Mouse (Mus musculus) lung, postnatal 10 days (tissue): Measurements from ENCODE around the gene Fgf12.
A peak's percentile ranks its signal among the peaks of the same experiment; 100 is the strongest.

Source experiments
- DNase-seq: peaks from one replicate; pipeline ENCODE4 v3.0.0; 2021

Gene Fgf12

DNA sequence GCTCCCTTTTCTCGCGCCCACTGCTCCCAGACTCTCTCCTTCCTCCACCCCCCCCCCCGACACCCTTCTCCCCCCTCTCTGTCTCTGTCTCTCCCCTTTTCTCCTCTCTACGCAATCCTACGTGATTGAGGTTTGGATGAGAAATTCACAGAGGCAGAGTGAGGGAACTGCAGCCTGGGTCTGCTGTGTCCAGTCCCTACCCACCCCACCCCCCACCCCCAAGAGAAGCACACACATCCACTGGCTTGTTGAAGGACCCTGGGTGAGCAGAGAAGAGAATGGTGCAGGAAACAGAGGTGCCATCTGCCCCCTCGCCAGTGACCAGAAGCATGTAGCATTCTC lies 305.8 kb downstream of the Fgf12 start:
- peak; percentile 11 for DNase-seq

DNA sequence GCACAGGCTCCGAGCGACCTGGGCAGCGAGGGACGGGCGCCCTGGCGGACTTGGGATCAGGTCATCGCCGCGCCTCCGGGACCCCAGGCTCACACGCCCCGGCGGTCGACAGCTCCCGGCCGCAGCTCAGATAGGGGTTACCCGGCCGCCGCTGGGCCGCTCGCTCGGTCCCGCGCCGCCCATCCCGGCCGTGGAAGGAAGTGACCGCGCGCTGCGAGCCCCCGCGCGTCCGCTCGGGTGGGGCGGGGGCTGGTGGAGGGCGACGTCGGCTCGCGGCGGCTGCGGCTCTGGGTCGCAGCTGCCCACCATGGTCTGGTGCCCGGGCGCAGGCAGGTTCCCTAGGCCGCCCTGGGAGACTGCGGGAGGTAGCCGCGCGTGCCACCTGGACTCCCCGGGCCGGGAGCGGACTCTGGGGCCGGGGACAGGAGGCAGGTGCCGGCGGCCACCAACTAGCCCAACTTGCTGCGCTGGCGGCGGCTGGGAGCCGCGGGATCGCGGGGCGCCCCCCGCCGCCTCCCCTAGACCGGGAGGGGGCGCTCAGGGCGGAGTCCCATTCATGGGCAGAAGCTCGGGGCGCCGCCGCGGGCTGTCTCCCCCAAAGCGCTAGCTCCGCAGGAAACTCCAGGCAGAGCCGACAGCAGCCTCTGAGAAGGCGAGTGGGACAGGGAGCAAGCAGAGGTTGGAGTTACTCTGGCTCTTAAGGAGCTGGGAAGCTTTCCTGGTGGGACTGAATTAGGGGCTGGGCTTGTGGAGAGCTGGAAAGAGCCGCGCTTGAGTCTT lies 306.3 kb downstream of the Fgf12 start:
- peak; percentile 18 for DNase-seq

DNA sequence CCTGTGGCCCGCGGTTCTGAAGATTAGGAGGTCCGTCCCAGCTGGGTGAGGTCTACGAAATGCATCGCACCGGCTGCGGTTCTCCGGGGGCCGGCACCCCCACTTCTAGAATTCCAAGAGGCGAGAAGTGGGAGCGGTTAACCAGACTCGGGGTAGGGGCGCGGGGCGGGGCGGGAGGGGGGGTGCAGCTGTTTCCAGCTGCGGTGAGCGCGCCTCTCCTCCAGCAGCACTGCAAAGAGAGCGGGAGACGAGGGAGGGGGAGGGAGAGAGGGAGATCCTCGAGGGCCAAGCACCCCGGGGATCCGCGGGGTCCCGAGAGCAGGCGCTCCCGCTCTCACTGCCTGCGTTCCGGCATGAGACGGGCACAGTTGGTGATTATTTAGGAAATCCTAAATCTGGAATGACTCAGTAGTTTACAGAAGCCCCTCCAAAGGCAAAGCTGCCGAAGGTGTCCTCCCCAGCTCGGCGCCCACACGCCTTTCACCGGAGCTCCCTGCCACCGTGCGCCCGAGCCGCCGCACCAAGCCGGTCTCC lies 307.0 kb downstream of the Fgf12 start:
- peak; percentile 16 for DNase-seq

DNA sequence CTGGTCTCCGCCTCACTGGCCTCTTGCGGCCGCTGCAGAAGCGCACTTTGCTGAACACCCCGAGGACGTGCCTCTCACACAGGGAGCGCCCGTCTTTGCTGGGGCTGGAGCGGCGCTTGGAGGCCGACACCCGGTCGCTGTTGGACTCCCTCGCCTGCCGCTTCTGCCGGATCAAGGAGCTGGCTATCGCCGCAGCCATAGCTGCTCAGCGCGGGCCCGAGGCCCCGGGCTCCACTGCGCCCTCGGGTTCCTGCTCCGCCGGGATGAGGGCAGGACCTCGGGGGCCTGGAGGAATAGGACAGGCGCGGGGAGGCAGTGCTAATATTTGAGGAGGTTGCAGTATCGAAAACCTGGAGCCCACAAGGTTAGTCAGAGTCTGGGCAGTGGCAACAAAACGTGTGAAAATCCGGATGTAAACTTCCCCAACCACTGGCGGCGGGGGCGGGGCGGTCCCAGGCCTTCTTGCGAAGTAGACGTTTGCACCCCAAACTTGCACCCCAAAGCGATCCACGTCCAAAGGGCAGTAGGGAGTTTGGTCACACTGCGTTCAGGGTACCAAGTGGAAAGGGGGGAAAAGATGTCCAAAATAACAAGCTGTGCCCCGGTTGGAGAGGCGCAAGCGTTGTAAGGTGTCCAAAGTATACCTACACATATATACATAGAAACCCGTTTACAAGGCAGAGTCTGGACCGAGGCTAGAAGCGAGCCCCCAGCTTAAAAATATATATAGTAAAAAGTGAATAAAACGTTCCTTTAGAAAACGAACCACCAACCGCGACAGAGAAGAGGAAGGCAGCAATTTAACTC lies 307.7 kb downstream of the Fgf12 start:
- DNase-seq: peak; percentile 50

DNA sequence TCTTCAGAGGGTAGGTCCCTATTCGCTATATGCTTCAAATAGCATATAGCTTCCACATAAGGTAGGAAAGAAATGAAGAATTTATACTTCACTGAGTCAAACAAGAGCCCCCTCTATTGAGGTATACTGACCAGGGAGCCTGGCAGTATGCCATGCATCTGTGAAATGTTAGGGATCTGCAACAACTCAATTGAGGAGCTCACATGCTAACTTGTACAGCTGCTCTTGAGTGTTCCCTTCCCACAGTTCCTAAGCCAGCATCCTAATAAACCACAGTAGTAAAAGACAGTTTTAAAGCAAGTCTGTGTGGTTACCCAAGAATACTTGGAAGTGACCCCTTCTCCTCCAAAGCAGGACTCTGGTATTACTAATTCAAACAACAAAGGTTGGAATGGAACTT lies 331.3 kb downstream of the Fgf12 start:
- no peak for DNase-seq

DNA sequence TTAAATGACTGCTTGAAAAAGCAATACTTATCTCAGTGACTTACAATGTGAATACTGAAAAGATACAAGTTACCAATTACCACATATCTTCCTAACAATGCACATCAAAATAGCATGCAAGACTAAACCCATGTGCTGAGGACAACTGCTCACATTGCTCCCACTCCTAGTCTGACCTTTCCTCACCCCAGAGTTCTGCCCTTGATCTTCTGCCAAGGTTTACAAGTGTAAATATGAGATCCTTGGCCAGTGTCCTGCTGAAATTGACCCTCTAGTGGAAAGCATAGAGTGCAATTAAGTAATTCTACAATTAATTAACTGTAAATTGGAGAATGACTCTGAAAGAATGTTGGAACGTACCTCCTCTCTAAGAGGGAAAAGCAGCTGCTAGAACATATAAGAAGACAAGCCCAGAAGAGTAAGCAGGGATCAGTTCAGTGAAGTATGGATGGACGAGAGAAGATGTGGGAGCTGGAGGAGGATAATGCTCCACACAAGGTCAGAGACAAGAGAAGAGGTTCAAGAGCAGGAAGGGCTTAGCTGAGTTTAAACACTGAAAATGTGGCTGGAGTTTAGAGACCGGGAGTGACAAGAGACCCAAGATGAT lies 333.1 kb downstream of the Fgf12 start:
- DNase-seq: peak; percentile 64

DNA sequence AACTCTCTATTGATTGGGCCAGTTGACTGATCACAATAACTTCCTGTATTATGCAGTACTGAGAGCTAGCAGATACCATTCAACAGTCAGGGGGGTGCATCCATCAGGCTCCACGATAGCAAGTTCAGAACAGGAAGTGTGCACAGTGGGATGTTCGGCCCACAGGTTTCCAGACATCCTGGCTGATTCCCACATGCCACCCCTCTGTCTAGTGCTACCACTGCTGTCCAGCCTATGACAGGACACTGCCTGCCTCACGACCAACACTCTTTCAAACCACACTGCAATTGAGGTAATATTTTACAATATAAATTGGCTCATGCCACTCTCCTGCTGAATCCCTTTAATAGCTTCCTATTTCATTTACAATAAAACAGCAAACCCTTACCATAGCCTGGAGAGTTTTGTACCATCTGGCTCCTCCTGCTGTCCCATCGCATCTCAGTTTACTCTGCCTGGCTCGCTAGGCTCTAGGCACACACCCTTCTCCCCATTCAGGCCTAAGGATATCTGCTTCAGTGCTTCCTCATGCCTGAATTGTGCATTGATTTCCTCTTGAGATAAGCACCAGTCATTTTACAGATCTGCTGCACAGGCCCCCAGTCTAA lies 341.6 kb downstream of the Fgf12 start:
- no peak for DNase-seq

DNA sequence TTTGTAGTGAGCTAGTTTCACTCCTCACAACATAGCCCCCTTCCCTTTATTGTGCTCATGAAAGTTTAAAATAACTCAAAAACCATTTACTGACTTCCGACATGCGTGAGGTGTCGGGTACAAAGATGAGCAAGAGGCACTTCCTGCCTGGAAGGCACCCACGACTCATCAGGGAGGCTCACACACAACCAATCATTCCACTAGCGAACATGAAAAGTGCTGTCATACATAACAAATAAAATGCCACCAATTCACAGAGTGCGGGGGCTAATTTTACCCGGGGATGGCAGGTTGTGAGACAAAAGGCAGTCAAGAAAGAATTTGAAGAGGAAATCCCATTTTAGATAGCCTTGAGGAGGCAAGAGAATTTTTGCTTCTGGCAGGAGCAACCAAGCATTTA lies 344.6 kb downstream of the Fgf12 start:
- DNase-seq: no peak

DNA sequence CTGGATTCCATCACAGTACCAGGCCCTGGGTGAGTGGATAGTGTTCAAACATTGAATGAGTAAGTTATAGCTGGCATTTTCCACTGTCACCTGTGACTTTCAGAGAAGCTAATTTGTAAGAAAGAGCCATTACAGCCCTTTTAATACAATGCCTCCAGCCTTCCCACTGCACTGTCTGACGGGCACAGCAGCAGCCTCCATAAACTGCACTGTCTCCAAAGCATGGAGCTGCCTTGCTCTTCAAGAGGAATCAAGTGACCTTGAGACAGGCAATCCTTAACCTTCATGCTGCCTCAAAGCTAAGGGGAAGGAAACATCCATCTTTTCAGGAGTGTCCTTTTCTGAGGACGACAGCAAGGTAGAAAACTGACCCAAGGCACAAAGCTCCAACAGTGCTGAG lies 345.0 kb downstream of the Fgf12 start:
- DNase-seq: no peak

DNA sequence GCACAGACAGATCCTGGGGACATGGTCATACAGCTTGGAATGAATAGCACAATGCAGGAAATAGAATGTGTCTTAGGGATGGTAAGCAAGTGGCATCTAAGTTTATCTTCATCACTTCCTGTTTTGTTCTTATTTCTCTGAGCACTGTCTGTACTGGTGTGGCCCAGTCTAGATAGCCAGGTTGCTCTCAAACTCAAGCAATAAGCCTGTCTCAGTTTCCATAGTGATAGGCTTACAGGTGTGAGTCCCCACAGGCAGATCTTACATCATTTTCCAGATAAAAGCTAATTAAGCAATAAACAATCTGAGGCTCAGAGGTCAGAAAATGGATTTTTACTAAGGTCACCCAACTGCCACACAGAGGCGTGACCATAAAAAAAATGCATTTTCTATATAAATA lies 348.7 kb downstream of the Fgf12 start:
- DNase-seq: no peak

DNA sequence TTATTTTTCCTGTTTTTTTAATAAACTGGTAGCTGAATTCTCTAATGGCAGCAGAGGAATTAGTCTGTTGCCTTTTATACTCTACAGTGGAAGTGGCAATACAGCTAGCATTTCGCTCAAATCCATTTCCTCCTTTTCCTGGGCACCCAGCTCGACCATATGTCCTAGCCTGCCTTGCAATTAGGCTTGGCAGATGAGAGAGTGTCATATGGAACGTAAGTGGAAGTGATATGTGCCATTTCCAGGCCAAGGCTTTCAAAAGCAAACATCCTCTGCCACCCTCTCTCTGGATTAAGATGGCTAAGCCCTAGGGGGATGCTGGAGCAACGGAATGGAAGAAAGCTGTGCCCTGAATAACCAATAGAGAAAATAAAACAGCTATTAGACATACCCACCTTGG lies 350.2 kb downstream of the Fgf12 start:
- no peak for DNase-seq

DNA sequence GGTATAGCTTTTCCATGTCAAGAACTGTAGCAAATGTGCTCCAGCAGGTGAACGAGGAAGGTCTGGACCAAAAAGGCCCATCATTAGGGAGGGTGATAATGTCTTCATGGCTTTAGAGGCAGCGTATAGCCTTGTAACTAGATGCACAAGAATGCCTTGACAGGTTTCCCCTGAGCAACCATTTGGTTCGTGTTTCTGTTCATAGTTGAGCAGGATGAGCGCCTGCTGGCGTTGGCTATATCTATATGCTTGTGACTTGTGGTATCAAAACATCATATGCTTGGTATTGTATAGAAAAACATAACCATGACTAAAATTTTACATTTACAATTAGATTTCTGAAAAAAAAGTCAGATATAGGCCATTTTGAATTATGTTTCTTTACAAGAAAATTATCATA lies 361.6 kb downstream of the Fgf12 start:
- no peak for DNase-seq

DNA sequence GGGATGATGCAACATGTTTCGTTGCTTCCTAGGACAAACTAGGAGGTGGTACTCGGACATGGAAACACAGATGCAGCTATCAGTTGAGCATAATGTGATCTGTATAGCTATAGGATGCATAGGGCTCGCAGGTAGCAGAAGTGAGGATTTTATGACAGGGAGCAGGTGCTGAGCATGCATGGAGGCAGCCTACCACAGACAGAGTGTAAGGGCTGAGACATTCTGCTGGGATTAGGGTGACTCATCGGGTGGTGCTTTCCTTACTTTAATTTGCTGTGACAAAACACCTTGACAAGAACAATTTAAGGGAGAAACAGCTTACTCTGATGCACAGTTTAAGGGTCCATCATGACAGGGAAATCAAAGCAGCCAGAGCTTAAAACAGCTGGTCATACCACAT lies 363.8 kb downstream of the Fgf12 start:
- DNase-seq: no peak

DNA sequence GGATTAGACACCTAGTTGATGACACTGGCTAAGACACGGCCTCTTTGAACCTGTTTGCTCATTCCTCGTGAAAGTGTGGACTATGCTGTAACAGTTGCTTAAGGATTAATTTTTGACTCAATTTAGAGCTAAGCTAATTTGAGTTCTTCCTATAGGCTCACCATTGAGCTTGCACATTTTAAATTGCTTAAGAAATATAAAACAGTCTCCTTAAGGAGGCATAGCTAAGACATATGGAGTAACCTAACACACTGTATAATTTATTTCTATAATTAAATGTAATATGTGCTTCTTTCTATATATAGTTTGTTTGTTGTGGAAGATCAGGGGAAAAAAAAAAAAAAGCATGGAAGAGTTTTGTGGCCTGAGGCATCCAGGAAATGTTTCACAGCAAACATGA lies 378.1 kb downstream of the Fgf12 start:
- no peak for DNase-seq

DNA sequence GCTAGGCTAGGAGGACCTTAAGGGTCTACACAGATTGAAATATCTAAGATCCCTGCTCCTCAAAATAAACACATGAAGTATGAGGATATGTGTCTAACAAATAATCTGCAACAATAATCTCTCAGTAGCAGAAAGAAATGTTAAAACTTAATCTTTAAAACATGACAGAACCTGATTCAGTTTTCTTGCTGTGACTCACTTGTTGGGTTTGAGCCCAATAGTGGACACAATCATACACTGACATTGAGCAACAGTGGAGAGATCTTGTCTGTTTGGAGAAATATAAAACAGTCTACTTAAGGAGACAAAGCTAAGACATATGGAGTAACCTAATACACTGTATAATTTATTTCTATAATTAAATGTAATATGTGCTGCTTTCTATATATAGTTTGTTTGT lies 379.6 kb downstream of the Fgf12 start:
- DNase-seq: no peak

DNA sequence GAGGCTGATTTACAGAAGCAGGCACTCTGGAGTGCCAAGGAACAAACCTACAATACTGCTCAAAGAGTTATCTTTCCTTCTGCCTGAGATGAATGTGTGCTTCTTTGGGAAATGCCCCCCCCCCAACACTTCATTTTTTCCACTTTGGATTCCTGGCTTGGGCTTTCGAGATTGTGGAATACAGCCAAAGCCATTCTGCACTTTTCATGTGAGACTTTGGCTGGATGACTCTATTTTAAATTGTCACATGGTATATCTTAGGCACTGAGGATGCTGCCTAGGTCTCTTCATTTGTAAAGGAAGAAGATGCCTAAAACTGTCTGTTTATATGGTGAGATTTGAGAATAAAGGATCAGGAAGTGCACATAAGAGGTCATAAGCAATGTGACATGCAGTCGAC lies 402.2 kb downstream of the Fgf12 start:
- DNase-seq: peak; percentile 2

DNA sequence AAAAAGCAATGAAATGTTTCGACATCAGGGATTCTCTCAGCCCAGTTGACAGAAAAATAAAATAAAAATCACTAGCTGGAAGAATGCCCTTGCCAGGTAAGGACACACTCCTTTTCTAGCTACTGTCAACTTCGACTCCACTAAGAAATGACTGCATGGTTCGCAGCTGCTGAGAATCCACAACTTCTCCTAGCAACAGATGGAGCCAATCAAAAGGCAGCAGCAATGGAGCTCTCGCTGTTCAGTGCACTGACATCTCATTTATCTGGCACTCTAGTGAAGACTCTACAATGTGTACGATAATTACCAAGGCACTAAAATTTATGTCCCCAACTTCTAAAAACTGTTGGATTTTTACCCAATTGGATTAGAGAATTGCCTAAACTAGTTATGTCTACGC lies 407.5 kb downstream of the Fgf12 start:
- DNase-seq: no peak

DNA sequence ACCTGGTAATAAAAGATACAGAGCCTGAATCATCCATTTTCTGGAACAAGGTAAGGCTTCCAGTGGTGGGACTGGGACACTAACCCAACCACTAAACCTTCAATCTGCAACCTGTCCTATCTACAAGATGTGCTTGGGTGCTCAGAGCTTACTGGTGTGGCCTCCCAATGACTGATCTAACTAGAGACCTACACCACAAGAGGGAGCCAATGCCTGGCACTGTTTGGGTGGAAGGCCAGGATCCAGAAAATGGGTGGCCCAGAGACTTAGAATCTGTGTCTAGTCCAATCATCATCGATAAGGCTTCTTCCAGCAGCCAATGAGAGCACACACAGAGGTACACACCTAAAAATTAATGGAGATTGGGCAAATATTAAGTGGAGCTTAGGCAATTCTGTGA lies 414.9 kb downstream of the Fgf12 start:
- peak; percentile 6 for DNase-seq

DNA sequence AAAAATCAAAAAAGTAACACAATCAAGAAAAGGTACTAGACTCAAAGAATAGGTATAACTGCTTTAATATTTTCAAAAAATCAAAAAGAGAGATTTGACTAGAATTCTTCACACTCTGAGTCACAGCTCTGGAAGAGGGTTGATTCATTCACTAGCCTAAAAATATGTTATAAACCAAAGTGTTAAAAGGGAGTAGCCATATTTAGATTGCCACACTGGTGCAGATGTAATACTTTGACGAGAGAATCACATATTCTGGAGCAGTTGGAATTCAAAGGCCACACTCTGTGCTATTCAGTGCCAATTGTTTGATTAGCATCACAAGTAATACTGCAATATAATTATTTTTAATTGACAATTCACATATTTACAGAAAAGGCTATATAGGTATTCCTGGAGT lies 416.2 kb downstream of the Fgf12 start:
- no peak for DNase-seq

DNA sequence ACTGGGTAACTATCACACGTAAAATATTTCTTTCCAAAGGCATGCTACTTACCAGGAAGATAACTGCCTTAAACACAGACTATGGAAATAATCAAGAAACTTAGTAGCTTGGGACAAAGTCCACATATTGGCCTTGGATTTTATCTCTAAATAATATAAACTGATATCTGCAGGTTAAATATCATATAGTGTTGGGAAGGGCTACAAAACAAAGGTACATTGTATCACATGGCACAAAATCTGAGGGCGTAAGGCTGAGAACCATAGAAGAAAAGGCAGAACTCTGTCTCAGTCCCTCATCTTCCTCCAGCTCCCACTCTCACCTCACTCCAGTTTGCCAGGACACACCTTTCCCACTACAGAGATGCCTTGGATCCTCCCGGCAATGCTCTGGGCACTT lies 417.8 kb downstream of the Fgf12 start:
- no peak for DNase-seq

DNA sequence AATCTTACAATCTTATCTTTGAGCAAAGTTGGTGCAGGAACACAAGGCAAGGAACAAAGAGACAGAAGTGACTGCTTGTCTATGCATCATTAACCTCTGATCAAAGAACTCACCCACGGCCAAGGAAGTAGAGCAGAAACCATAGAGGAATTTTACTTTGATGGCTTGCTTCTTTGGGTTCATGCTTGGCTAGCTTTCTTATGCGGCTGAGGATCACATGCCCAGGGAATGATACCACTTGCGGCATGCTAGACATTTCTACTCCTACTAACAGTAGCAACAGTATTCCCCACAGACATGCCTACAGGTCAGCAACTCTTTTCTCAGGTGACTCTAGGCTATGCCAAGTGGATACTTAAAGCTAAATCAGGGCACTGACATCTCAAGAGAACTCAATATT lies 429.3 kb downstream of the Fgf12 start:
- no peak for DNase-seq

DNA sequence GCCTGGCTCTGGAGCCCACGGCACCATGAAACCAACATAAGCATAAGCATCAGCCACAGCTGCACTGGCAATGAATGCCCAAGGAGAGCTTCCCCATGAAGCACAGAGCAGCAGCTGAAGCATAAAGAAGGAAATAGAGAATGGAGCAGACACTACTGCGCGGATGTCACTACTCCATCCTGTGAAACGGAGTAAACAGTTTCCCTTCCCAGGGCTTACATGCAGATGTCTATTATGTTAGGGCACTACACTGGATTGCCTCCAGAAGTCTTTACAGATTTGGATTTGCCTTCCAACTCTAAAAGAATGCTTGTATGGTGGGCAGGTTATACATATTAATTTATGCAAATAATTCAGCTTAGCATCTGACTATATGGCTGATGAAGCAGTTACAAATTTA lies 441.2 kb downstream of the Fgf12 start:
- DNase-seq: no peak

DNA sequence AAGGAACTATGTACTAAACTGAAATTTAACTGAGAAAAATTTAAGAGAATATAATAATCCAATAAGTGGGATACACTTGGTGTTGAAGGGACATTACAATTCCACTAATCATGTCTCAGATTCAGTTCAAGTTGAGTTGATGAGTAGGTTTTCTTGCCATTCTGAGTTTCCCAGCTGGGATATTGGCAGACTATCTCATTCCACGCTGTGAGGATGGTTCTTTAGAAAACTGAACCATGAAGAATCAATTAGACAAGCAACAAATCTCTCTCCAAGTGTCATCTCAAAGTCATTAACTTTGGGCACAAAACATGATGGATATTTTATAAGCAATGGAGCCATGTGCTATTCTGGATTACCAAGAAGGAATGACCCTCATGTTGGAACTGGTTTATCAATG lies 449.0 kb downstream of the Fgf12 start:
- no peak for DNase-seq
